Mouse (Mus musculus) T-helper 17 cell (primary cell): ENCODE measurements around the gene Kit.

ENCODE experiments used
- in situ Hi-C, 2 experiments: fragments of 300-600 bp; cut with MboI, MseI; formaldehyde crosslinking; loops; 1 replicate in 1 of 2; 2 replicates in 1 of 2; pipeline ENCODE4 v1.15.1; 2025; ENCODE audit warnings: high pct_unique_total_duplicates in 2 of 2

The Kit gene

GRCm38 (mm10) chr5:75574852-75575566 is at the start of gene Kit:
TSS of gene Kit (plus strand) at chr5:75574916.
- in situ Hi-C loops, result no loop called here

DNA sequence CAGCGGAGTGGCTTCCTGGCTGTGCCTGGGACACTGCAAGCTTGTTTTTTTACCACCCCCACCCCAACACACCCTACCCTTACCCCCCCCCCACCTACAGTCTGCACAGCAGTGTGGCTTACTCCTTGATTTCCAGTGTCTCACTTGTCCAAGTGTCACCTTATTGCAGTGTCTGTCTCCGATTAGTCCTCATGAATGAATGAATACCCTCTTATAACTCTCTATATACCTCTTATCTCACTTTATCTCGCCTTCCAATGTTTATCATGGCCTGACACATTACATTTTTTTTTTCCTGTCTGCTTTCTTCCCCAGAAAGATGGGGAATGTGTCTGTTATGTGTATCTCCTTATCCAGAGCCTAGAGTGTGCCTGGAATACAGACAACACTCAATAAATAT is 38.6 kb upstream of the Kit start:
- in situ Hi-C loops, result no loop called here

GRCm38 (mm10) chr5:75537717-75538116 is 37.0 kb upstream of the Kit start:
- in situ Hi-C loops, result no loop called here

DNA sequence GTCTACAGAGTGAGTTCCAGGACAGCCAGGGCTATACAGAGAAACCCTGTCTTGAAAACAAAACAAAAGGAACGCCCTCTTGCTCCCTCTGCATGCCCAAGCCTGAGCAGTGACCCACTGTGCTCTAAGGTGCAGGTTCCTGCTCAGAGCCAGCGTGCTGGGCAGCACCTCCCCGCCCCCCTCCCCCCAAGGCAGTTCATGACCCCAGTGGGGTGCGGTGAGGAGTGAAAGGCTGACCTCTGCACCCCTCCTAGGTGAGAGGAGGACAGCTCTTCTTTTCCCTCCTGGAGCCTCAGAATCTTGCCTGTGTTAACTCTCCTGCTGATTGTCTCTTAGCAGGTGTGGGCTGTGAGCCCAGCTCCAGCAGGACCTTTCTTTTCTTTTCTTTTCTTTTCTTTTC is 36.3 kb upstream of the Kit start:
- in situ Hi-C loops, result no loop called here

GRCm38 (mm10) chr5:75539098-75539497 is 35.6 kb upstream of the Kit start:
- in situ Hi-C loops, result no loop called here

- in situ Hi-C loops, result no loop called here
Measured at GRCm38 (mm10) chr5:75543757-75544156, 31.0 kb upstream of the Kit start.

DNA sequence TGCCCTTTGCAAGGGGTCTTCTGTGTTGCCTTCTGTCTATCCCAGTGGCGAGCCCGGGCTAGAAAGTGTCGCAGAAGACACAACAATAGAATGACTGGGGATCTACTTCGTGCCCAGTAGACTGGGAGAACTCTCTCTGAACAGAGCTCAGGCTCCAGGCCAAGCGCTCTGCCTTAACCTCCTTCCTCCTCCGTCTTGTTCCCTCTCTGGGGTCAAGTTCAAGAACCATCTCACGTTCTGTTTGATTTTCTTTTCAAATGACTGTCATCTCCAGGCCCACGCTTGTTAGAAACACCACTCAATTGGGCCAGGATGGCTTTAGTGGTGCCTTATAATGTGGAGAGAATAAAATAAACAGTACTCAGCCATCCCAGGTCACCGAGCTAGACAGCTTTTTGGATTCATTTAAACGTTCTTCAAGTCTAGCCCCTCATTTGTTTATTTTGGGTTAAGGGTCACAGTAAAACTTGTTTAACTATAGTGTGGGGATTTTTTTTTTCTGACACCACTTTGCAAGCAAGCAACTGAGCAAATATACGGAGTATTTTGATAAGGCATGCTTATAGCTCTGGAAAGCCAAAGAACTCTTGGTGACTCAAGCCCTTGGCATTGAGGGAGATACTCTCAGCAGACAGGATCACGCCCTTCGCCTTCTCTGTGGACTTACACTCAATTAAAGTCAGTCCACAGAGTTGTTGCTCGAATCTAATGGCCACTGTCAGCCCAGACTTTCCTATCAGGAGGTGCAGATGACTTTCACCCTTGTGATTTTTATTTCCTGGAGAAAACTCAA is 30.0 kb upstream of the Kit start:
- in situ Hi-C loops, result no loop called here

DNA sequence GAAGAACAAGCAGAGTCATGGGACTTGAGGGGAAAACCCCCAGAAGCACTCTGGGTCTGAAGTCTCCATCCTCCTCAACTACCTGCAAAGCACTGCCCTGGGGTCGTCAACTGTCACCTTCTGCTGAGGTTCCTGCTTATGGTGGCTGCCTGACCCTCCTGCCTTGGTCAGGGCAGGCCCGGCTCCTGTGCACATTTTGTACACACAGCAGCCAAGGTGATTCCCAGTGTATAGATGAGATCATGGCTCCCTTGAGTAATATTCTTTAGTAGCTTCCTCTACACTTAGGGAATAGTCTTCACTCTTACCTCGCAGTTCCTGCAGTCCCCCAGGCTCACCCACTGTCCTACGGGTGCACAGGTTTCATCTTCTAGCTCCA is 29.5 kb upstream of the Kit start:
- in situ Hi-C loops, result no loop called here

DNA sequence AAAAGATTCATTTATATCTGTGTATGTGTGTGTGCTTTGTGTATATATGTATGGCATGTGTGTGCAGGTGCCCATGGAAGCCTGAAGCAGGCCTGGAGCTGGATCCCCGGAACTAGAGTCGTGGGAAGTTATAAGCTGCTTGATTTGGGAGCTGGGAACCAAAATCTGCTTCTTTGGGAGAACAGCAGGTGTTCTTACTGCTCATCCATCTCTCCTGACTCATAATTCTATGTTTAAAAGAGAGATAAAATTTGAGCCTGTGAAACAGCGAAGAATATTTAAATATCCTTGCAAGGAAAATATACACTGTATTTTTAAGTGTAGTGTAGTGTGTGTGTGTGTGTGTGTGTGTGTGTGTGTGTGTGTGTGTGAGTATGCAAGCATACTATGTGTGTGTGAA is 21.7 kb upstream of the Kit start:
- in situ Hi-C loops, result no loop called here

DNA sequence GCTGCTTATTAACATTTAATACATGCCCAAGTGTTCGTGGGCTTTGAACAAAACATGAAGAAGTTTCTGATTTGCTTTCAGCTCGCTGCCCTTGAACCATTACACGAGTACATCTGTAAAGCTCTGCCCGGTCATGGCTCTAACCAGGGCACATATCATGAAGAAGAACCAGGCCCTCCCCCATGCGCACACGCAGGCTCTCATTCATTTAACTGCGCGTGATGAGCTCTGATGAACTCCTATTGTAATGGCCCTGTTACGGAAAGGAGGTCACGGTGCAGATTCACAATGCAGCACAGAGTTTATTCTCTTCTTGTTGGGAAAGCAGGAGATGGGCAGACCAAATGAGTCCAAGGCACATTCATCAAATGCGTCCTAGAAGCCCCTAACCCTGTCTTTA is 17.1 kb upstream of the Kit start:
- in situ Hi-C loops, result no loop called here

DNA sequence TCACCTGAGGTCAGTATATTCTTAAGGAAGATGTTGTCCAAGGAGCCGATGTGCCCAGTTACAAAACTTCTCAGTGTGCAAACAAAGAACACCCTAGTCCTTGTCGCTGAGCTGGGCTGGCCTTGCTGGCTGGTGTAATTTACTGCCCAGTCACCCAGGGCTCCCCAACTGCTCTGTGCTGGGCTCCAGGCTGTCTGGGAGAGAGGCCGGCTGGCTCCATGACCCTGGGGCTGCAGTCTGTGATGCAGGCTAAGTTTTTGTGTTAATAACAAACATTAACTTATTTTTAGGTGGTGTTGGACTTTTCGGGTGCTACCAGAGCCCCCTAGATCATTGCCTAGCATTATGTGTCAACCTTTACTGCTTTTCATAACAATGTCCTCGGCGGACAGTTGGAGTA is 15.4 kb upstream of the Kit start:
- in situ Hi-C loops, result no loop called here

DNA sequence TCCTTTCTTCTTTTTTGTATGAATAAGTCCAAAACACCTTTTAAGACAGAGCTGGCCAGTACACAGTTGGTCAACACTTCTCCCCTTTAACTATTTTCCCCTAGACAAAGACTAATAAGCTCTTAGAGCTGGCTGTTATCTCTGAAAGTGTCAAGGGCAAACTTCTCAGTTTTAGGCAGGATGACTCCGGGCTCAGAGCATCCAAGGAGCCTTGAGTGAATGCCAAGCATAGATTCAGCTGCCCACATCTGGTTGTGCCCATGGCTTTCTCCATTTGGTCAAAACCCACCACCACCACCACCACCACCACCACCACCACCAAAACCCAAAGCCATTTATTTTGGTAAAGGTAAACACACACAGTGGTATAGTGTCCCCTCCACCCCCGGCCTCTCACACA is 13.5 kb upstream of the Kit start:
- in situ Hi-C loops, result no loop called here

- in situ Hi-C loops, result no loop called here
Measured at GRCm38 (mm10) chr5:75574151-75574851, 415 bp upstream of the Kit start.

- in situ Hi-C loops, result no loop called here
Measured at GRCm38 (mm10) chr5:75575567-75576515, 1.1 kb downstream of the Kit start.

DNA sequence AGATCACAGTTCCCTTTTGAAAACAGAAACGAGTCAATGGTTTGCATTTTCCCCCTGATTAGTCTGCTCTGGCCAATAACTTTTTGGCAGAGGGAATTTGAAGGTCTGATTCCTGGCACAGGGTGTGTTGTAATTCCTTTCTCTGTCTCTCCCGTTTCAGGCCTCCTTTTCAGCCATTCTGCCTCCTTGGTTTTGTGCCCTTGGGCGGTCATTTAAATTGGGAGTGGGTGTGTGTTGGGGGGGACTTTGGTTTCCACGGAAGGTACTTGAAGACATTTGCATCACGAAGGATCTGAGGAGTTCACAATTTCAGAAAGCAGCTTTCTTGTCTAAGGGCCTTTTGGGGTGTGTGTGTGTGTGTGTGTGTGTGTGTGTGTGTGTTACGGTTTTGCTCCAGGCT is 2.0 kb downstream of the Kit start:
- in situ Hi-C loops, result no loop called here

DNA sequence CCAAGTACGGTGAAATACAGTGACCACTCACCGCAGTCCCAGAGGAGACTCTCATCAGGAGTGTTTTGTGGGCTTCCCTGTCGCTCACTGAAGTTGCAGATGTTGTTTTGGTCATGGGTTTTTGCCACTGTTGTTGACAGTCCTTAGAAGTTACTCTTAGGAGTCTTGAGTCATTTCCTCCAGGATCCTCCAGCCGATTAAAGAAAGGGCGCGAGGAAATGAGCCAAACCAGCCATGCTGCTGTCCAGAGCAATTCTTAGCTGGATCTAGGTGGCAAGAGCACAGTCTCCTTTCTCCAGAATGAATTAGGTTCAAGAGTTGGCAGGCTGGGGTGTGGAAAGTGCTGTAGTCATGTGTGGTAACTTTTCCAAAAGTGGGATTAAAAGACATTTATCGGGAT is 3.4 kb downstream of the Kit start:
- in situ Hi-C loops, result no loop called here

GRCm38 (mm10) chr5:75579244-75579643 is 4.5 kb downstream of the Kit start:
- in situ Hi-C loops, result no loop called here

DNA sequence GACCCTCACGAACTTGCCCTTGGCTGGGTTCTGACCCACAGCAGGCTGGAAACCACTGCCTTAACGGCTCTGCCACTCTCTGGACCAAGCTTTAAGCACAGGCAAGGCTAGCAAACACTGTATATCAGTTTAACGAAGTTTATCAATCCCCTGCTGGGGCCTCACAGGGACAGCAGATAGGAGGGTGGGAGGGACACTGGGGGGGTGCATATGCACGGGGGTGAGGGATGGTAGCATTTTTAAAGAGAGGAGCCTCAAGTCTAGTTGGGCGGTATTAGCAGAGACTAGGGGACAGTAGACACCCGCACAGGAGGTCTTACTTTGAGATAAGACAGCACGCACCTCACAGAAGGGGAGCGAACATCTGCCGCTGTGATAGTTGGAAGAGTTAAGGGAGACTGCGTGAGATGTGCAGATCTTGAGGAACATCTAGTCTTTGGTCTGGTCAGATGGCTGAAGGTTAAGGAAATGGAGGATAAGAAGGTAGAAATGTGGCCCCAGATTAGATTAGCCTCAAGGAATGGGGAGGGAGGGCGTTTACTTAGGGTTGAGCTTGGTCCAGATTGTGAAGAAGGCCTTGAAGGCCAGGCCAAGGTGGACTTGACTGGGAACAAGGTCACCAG is 5.0 kb downstream of the Kit start:
- in situ Hi-C loops, result no loop called here

- in situ Hi-C loops, result no loop called here
Measured at GRCm38 (mm10) chr5:75581926-75582325, 7.2 kb downstream of the Kit start.

GRCm38 (mm10) chr5:75587781-75588180 is 13.1 kb downstream of the Kit start:
- in situ Hi-C loops, result no loop called here
